Comparison of ENCODE assay signal across 10 mouse cellular contexts in the genomic region with DNA sequence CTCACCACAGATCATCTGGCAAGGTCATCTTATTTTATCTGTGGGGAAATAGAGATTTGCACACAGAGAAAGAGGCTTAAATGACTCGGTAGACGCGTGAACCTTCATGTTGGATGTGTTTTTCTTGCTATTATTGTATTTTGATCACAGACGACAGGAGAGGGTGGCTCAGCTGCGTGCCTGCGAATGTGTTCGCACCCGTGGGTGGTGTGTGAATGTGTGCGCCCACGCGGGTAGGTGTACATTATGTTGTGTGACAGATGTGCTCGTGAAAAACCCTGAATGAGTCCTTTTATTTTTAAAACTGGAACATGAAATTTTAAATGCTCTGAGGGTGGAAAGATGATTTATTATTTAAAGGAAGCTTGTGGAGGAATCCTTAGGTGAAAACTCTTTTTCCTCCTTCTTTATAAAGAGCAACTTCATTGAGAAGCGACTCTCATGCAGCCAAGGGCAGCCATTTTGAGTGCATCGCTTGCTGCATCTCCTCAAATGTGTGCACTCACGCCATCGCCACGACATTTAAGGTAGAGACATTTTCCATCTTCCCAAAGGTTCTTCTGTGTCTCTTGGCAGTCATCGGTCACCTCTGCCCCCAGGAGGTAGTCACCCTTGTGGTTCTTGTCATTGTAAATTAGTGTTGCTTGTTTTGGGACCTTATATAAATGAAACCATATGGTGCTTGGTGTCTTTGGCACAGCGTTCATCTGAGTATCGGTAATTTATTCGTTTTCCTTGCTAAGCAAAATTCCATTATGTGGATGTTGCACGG.
DNase-seq lines count a peak whose midpoint lies in the region; ATAC-seq and TF ChIP-seq lines count a peak whose summit lies in the region.
"Had no signal": no experiment of that assay in that cellular context is flagged by ENCODE, and none has a peak within 500 bp of the region (broad histone marks: within the 10 kb centered on the region; RNA-seq: fewer than 3 reads in every experiment).

No protein-coding gene starts in this region.

- H3K36me3 ChIP-seq in embryonic facial prominence, embryonic 11.5 days (replicated peaks; ENCODE audit: control insufficient read depth, insufficient read depth, low read depth, low read length): no peaks in the 10 kb centered on the region
- H3K36me3 ChIP-seq in embryonic facial prominence, embryonic 10.5 days (replicated peaks): no peaks in the 10 kb centered on the region
- H3K36me3 ChIP-seq in kidney, adult 2 months (ENCODE audit: control insufficient read depth, insufficient read depth, low read length): no peaks in the 10 kb centered on the region
- H3K36me3 ChIP-seq: heart, embryonic 13.5 days had no signal

- TF ChIP-seq POLR2A in kidney, adult 2 months (IDR thresholded peaks at IDR 0.05; ENCODE audit: low read depth, low read length): no peak

- H3K4me2 ChIP-seq in embryonic facial prominence, embryonic 11.5 days (ENCODE audit: low read depth, low read length): no peak overlapping the region
- H3K4me2 ChIP-seq: heart, embryonic 13.5 days had no signal

- no peaks in the 10 kb centered on the region for H3K9me3 ChIP-seq in embryonic facial prominence, embryonic 11.5 days (replicated peaks; ENCODE audit: control insufficient read depth, low read length)
- no peaks in the 10 kb centered on the region for H3K9me3 ChIP-seq in embryonic facial prominence, embryonic 10.5 days
- H3K9me3 ChIP-seq: heart, embryonic 13.5 days had no signal

- ATAC-seq in embryonic facial prominence, embryonic 11.5 days (replicated peaks; ENCODE audit: insufficient number of reproducible peaks, low FRiP score, low TSS enrichment, low read depth): no peak

- no peaks in the 10 kb centered on the region for H3K4me1 ChIP-seq in embryonic facial prominence, embryonic 11.5 days (ENCODE audit: control insufficient read depth, insufficient read depth, low read length)
- peaks cover 28% of the 10 kb centered on the region for H3K4me1 ChIP-seq in embryonic facial prominence, embryonic 10.5 days
- no peaks in the 10 kb centered on the region for H3K4me1 ChIP-seq in kidney, adult 2 months (ENCODE audit: control insufficient read depth, insufficient read depth, low read length)

- 69% methylated on average over 22 of the region's 22 CpGs for whole genome bisulfite sequencing in embryonic facial prominence, embryonic 11.5 days
- WGBS in embryonic facial prominence, embryonic 10.5 days: 77% methylated on average over 22 of the region's 22 CpGs
- 87% methylated on average over 22 of the region's 22 CpGs for WGBS in kidney, adult 2 months

- no peak overlapping the region for H3K4me3 ChIP-seq in embryonic facial prominence, embryonic 11.5 days (ENCODE audit: low read depth, low read length)
- H3K4me3 ChIP-seq in embryonic facial prominence, embryonic 10.5 days: no peak overlapping the region
- no peak overlapping the region for H3K4me3 ChIP-seq in kidney, adult 2 months (ENCODE audit: insufficient read depth, low read depth, low read length)
- H3K4me3 ChIP-seq: heart, embryonic 13.5 days had no signal

- no peak for TF ChIP-seq CTCF in kidney, adult 2 months (conservative IDR thresholded peaks at IDR 0.05; ENCODE audit: insufficient read depth, insufficient read length, low read depth, low read length)

- H3K27ac ChIP-seq in embryonic facial prominence, embryonic 11.5 days (replicated peaks; ENCODE audit: low read depth, low read length): no peak overlapping the region
- H3K27ac ChIP-seq in embryonic facial prominence, embryonic 10.5 days (replicated peaks): no peak overlapping the region
- H3K27ac ChIP-seq in kidney, adult 2 months (ENCODE audit: insufficient read depth, low read depth, low read length): no peak overlapping the region

- DNase-seq in embryonic facial prominence, embryonic 11.5 days (ENCODE audit: low spot score): peak; percentile 33
- DNase-seq in embryonic facial prominence, embryonic 10.5 days (ENCODE audit: low spot score): no peak
- DNase-seq in cerebellum, adult 11-12 months: peak; percentile 72
- DNase-seq in frontal cortex, adult 2 months (ENCODE audit: extremely low spot score in 1 of 2, low spot score in 1 of 2): peak; percentile 91 to 94
- peak; percentile 60 to 64 for DNase-seq in left cerebral cortex, postnatal 10 days (ENCODE audit: extremely low spot score in 1 of 2, low spot score in 2 of 2)
- no peak for DNase-seq in kidney, adult 2 months
- no peak for DNase-seq in urinary bladder, adult 18-20 months (ENCODE audit: low spot score in 2 of 2)
- no peak for DNase-seq in lung, postnatal 4 days
- DNase-seq: adrenal gland, postnatal 25 days had no signal

- no peaks in the 10 kb centered on the region for H3K27me3 ChIP-seq in embryonic facial prominence, embryonic 11.5 days (ENCODE audit: control insufficient read depth, insufficient read depth, low read length)
- H3K27me3 ChIP-seq in embryonic facial prominence, embryonic 10.5 days (replicated peaks; ENCODE audit: low read depth, poor library complexity, severe bottlenecking): no peaks in the 10 kb centered on the region
- no peaks in the 10 kb centered on the region for H3K27me3 ChIP-seq in kidney, adult 2 months (replicated peaks; ENCODE audit: control insufficient read depth, insufficient read depth, low read length)
- H3K27me3 ChIP-seq: heart, embryonic 13.5 days had no signal

- intact Hi-C loops in left cerebral cortex, postnatal 10 days (cut with DNase I): no loop called here

- H3K9ac ChIP-seq in embryonic facial prominence, embryonic 11.5 days (replicated peaks; ENCODE audit: low read length): no peak overlapping the region
- H3K9ac ChIP-seq: heart, embryonic 13.5 days had no signal

Comparison
In these comparisons a context has a peak if more than half of its experiments do, and no peak if none do; other contexts are left out.
1. DNase-seq: peak in embryonic facial prominence, embryonic 11.5 days (single experiment), cerebellum, adult 11-12 months (single experiment), frontal cortex, adult 2 months (2 of 2) and left cerebral cortex, postnatal 10 days (2 of 2); none in embryonic facial prominence, embryonic 10.5 days (single experiment), kidney, adult 2 months (single experiment), urinary bladder, adult 18-20 months (0 of 2) and lung, postnatal 4 days (0 of 2).